ENCODE assay signal across 22 mouse cellular contexts in genomic region chr14:31759195-31759594, GRCm38 (mm10).
A peak's percentile ranks its signal among the peaks of the same experiment; 100 is the strongest.
DNase-seq lines count a peak whose midpoint lies in the region; ATAC-seq and TF ChIP-seq lines count a peak whose summit lies in the region.
"Had no signal": no experiment of that assay in that cellular context is flagged by ENCODE, and none has a peak within 500 bp of the region (broad histone marks: within the 10 kb centered on the region; RNA-seq: fewer than 3 reads in every experiment).

No protein-coding gene starts in this region.

- no peak for TF ChIP-seq RAD21 in MEL (IDR thresholded peaks at IDR 0.05; ENCODE audit: low read depth, low read length)

- no peak overlapping the region for H3K9ac ChIP-seq in MEL (ENCODE audit: control insufficient read depth, low read depth, low read length, poor library complexity, severe bottlenecking)

- H3K27ac ChIP-seq in MEL (ENCODE audit: control insufficient read depth, low read depth, low read length): no peak overlapping the region

- TF ChIP-seq EP300 in MEL (IDR thresholded peaks at IDR 0.05; ENCODE audit: low read depth in 1 of 2, low read length in 2 of 2): peak in 1 of 2 experiments; percentile 25; a peak in 1 of 4 replicates

- H3K27me3 ChIP-seq in G1E (ENCODE audit: insufficient read depth, low read length) (no peaks in the 10 kb centered on the region), MEL (ENCODE audit: control insufficient read depth in 1 of 2, insufficient read depth in 2 of 2, low read length in 2 of 2) (no peaks in the 10 kb centered on the region)
- H3K27me3 ChIP-seq: CH12.LX, Patski had no signal

- no peak for TF ChIP-seq CTCF in G1E (IDR thresholded peaks at IDR 0.05; ENCODE audit: low read depth, low read length)
- TF ChIP-seq CTCF in MEL (IDR thresholded peaks at IDR 0.05 in 2 of 3, conservative IDR thresholded peaks at IDR 0.05 in 1 of 3; ENCODE audit: control insufficient read depth in 1 of 3, insufficient read depth in 1 of 3, low read depth in 2 of 3, low read length in 3 of 3, poor library complexity in 1 of 3, severe bottlenecking in 1 of 3): no peak

- H3K4me1 ChIP-seq in G1E (ENCODE audit: insufficient read depth, low read depth, low read length): peaks cover 27% of the 10 kb centered on the region
- peaks cover 19 to 24% of the 10 kb centered on the region in 2 experiments; a peak in 3 of 4 replicates for H3K4me1 ChIP-seq in MEL (ENCODE audit: control insufficient read depth in 1 of 2, insufficient read depth in 2 of 2, low read length in 2 of 2)

- no peak for DNase-seq in G1E (ENCODE audit: low spot score)
- no peak for DNase-seq in MEL (ENCODE audit: low read depth, low spot score)
- DNase-seq in layer of hippocampus, adult 9-10 months (ENCODE audit: low spot score): no peak
- no peak for DNase-seq in kidney, postnatal 36 days
- no peak for DNase-seq in thymus, postnatal 25 days
- DNase-seq in layer of hippocampus, postnatal 14 days (ENCODE audit: low spot score in 2 of 2): no peak
- DNase-seq: adrenal gland, adult 2 months; adrenal gland, adult 8-10 months; adrenal gland, postnatal 10 days; adrenal gland, postnatal 14 days; adrenal gland, postnatal 25 days; adrenal gland, postnatal 36 days; B cell, adult 2 months; cerebellum, adult 11 months; cerebellum, adult 11-12 months; cerebellum, adult 18-20 months; cerebellum, adult 2 months; cerebellum, adult 8-10 months had no signal

- no peak for TF ChIP-seq POLR2A in MEL (IDR thresholded peaks at IDR 0.05; ENCODE audit: control insufficient read depth in 1 of 2, insufficient read depth in 1 of 2, low read depth in 1 of 2, low read length in 2 of 2, poor library complexity in 1 of 2)

- peaks cover 4% of the 10 kb centered on the region; the same call in 1 of the 2 replicates for H3K79me2 ChIP-seq in MEL (ENCODE audit: control insufficient read depth, insufficient read depth, low read length, poor library complexity)

- H3K4me3 ChIP-seq in G1E (ENCODE audit: low read depth, low read length): no peak overlapping the region
- H3K4me3 ChIP-seq in MEL (ENCODE audit: control insufficient read depth in 1 of 2, insufficient read depth in 1 of 2, low read depth in 2 of 2, low read length in 2 of 2): no peak overlapping the region

- H3K36me3 ChIP-seq in G1E (replicated peaks): peaks cover 40% of the 10 kb centered on the region
- peaks cover 38 to 48% of the 10 kb centered on the region in 2 experiments for H3K36me3 ChIP-seq in MEL (ENCODE audit: control insufficient read depth in 1 of 2, insufficient read depth in 2 of 2, low read length in 2 of 2)

- peak; percentile 24 for ATAC-seq in CD4-positive, CD25-positive, alpha-beta regulatory T cell, adult 4 months
- peak; percentile 61 for ATAC-seq in G1E (ENCODE audit: extremely low read depth, insufficient number of reproducible peaks, low FRiP score, poor library complexity, severe bottlenecking)
- ATAC-seq in inflammation-experienced regulatory T-cells, adult 6 months: peak; percentile 23
- ATAC-seq: Patski had no signal

- no peaks in the 10 kb centered on the region for H3K9me3 ChIP-seq in G1E (replicated peaks)
- H3K9me3 ChIP-seq in MEL (replicated peaks; ENCODE audit: insufficient read depth, low read length): no peaks in the 10 kb centered on the region

TF ChIP-seq in MEL, 35 proteins besides CTCF, POLR2A, EP300 and RAD21:
- no peak for TF ChIP-seq CHD2 (IDR thresholded peaks at IDR 0.05; ENCODE audit: low read length)
- peak; percentile 35; the same call in 1 of the 2 replicates for TF ChIP-seq RCOR1 (IDR thresholded peaks at IDR 0.05; ENCODE audit: low read depth, low read length)
- no peak for TF ChIP-seq POLR2AphosphoS5 (IDR thresholded peaks at IDR 0.05; ENCODE audit: borderline replicate concordance, low read depth, low read length)
- no peak for TF ChIP-seq KAT2A (conservative IDR thresholded peaks at IDR 0.05; ENCODE audit: low read depth, low read length)
- TF ChIP-seq ETS1 (IDR thresholded peaks at IDR 0.05; ENCODE audit: low read depth, low read length): peak; percentile 51; the same call in 1 of the 2 replicates
- peak; percentile 29; the same call in 1 of the 2 replicates for TF ChIP-seq MYC (IDR thresholded peaks at IDR 0.05; ENCODE audit: low read depth, low read length)
